Mouse (Mus musculus) layer of hippocampus, adult 9-10 months (tissue): ENCODE measurements around the gene Ndufs1.
"Not testable (repeated sequence)": the region's sequence is repeated elsewhere in the genome, so short reads cannot be mapped to it uniquely, and the experiment has no call there.

Source experiments
- DNase-seq: peaks from one replicate; pipeline ENCODE4 v3.0.0; 2022; ENCODE audit warnings: low spot score

The Ndufs1 gene

GRCm38 (mm10) chr1:63176604-63177421 lies at the start of gene Ndufs1, which contains the start of gene Eef1b2:
Gene Ndufs1 (minus strand): TSS chr1:63176833.
Gene Eef1b2 (plus strand): TSS chr1:63176825.
- DNase-seq: peak; percentile 94

- no peak for DNase-seq
Observed at GRCm38 (mm10) chr1:63225890-63226289, 49.3 kb upstream of the Ndufs1 start.

- no peak for DNase-seq
Observed at GRCm38 (mm10) chr1:63225009-63225408, 48.4 kb upstream of the Ndufs1 start.

- DNase-seq: no peak
Observed at GRCm38 (mm10) chr1:63219277-63219676, 42.6 kb upstream of the Ndufs1 start.

GRCm38 (mm10) chr1:63214631-63215030 lies 38.0 kb upstream of the Ndufs1 start:
- DNase-seq: no peak

GRCm38 (mm10) chr1:63214271-63214558 lies 37.6 kb upstream of the Ndufs1 start, which contains the start of gene Gpr1:
Gene Gpr1 (minus strand): TSS chr1:63214543.
- DNase-seq: no peak

- no peak for DNase-seq
Observed at GRCm38 (mm10) chr1:63213478-63214270, 37.0 kb upstream of the Ndufs1 start.

- no peak for DNase-seq
Observed at GRCm38 (mm10) chr1:63209861-63210529, 33.4 kb upstream of the Ndufs1 start.

GRCm38 (mm10) chr1:63207607-63208006 lies 31.0 kb upstream of the Ndufs1 start:
- no peak for DNase-seq

GRCm38 (mm10) chr1:63204660-63205394 lies 28.2 kb upstream of the Ndufs1 start:
- no peak for DNase-seq

GRCm38 (mm10) chr1:63203950-63204659 lies 27.5 kb upstream of the Ndufs1 start:
- no peak for DNase-seq

GRCm38 (mm10) chr1:63203471-63203870 lies 26.8 kb upstream of the Ndufs1 start:
- DNase-seq: no peak

GRCm38 (mm10) chr1:63201672-63202071 lies 25.0 kb upstream of the Ndufs1 start:
- DNase-seq: no peak

GRCm38 (mm10) chr1:63200322-63200721 lies 23.7 kb upstream of the Ndufs1 start:
- DNase-seq: no peak

GRCm38 (mm10) chr1:63199387-63199786 lies 22.8 kb upstream of the Ndufs1 start:
- DNase-seq: no peak

- DNase-seq: no peak
Observed at GRCm38 (mm10) chr1:63195848-63196512, 19.3 kb upstream of the Ndufs1 start.

GRCm38 (mm10) chr1:63192306-63193065 lies 15.9 kb upstream of the Ndufs1 start:
- DNase-seq: no peak

- DNase-seq: no peak
Observed at GRCm38 (mm10) chr1:63190851-63191250, 14.2 kb upstream of the Ndufs1 start.

GRCm38 (mm10) chr1:63188536-63188935 lies 11.9 kb upstream of the Ndufs1 start:
- DNase-seq: no peak

GRCm38 (mm10) chr1:63185430-63185829 lies 8.8 kb upstream of the Ndufs1 start:
- DNase-seq: not testable (repeated sequence)
